Mouse (Mus musculus): ENCODE results near the gene Gm16253. TPM values are rescaled to one million over a fixed set of nuclear protein-coding genes. Genes with fewer than 3 reads are reported as not detected.
A peak's percentile ranks its signal among the peaks of the same experiment; 100 is the strongest.
"Not testable (repeated sequence)": the region's sequence is repeated elsewhere in the genome, so short reads cannot be mapped to it uniquely, and the experiment has no call there.

The Gm16253 gene
- polyA plus RNA-seq, 1 experiment from 2014 or later: 0.68 TPM

GRCm38 (mm10) chr3:96601251-96601787 is 24.5 kb downstream of the Gm16253 start:
- Histone ChIP-seq H3K36me3 (ENCODE audit: control insufficient read depth, insufficient read depth, low read length) (peaks cover 11% of the 10 kb centered on the region; the same call in 1 of the 2 replicates), H3K4me1 (ENCODE audit: control insufficient read depth in 2 of 2, insufficient read depth in 2 of 2, low read length in 2 of 2) (peaks cover 3 to 49% of the 10 kb centered on the region in 2 experiments), H3K4me2 (ENCODE audit: low read length) (peak overlapping the region; percentile 81), H3K4me3 (ENCODE audit: control insufficient read depth in 1 of 2, insufficient read depth in 1 of 2, low read depth in 1 of 2, low read length in 2 of 2) (peak overlapping the region; percentile 61 to 69), H3K27ac (replicated peaks in 1 of 2; ENCODE audit: control insufficient read depth in 1 of 2, insufficient read depth in 1 of 2, low read depth in 2 of 2, low read length in 2 of 2) (peak overlapping the region; percentile 89 to 93), H3K9me3 (ENCODE audit: control insufficient read depth, low read length) (no peaks in the 10 kb centered on the region), H3K9ac (ENCODE audit: low read length) (peak overlapping the region; percentile 82), H3K27me3 (ENCODE audit: control insufficient read depth, insufficient read depth, low read length) (no peaks in the 10 kb centered on the region)
- under 1% methylated on average over 24 of the region's 40 CpGs for WGBS
- peak; percentile 73 for ATAC-seq (ENCODE audit: insufficient number of reproducible peaks, insufficient read depth, low FRiP score, low read depth)

GRCm38 (mm10) chr3:96601941-96602703 is 25.3 kb downstream of the Gm16253 start:
- H3K4me3 ChIP-seq (ENCODE audit: control insufficient read depth in 1 of 2, insufficient read depth in 1 of 2, low read depth in 1 of 2, low read length in 2 of 2): peak overlapping the region; percentile 61 to 69
- peak overlapping the region; percentile 81 for H3K4me2 ChIP-seq (ENCODE audit: low read length)
- 25% methylated on average over 10 of the region's 10 CpGs for whole genome bisulfite sequencing
- no peaks in the 10 kb centered on the region for H3K27me3 ChIP-seq (ENCODE audit: control insufficient read depth, insufficient read depth, low read length)
- peaks cover 11% of the 10 kb centered on the region; the same call in 1 of the 2 replicates for H3K36me3 ChIP-seq (ENCODE audit: control insufficient read depth, insufficient read depth, low read length)
- ATAC-seq (ENCODE audit: insufficient number of reproducible peaks, insufficient read depth, low FRiP score, low read depth): no peak
- H3K4me1 ChIP-seq (ENCODE audit: control insufficient read depth in 2 of 2, insufficient read depth in 2 of 2, low read length in 2 of 2): peaks cover 3 to 42% of the 10 kb centered on the region in 2 experiments
- H3K27ac ChIP-seq (replicated peaks in 1 of 2; ENCODE audit: control insufficient read depth in 1 of 2, insufficient read depth in 1 of 2, low read depth in 2 of 2, low read length in 2 of 2): peak overlapping the region; percentile 89 to 93
- H3K9ac ChIP-seq (ENCODE audit: low read length): peak overlapping the region; percentile 82
- H3K9me3 ChIP-seq (ENCODE audit: control insufficient read depth, low read length): no peaks in the 10 kb centered on the region

- Histone ChIP-seq H3K9ac (ENCODE audit: low read length) (peak overlapping the region; percentile 82), H3K27ac (replicated peaks in 1 of 2; ENCODE audit: control insufficient read depth in 1 of 2, insufficient read depth in 1 of 2, low read depth in 2 of 2, low read length in 2 of 2) (peak overlapping the region; percentile 89 to 93), H3K4me3 (ENCODE audit: control insufficient read depth in 1 of 2, insufficient read depth in 1 of 2, low read depth in 1 of 2, low read length in 2 of 2) (peak overlapping the region; percentile 61 to 69), H3K4me1 (ENCODE audit: control insufficient read depth in 2 of 2, insufficient read depth in 2 of 2, low read length in 2 of 2) (peaks cover 3 to 42% of the 10 kb centered on the region in 2 experiments), H3K9me3 (ENCODE audit: control insufficient read depth, low read length) (no peaks in the 10 kb centered on the region), H3K27me3 (ENCODE audit: control insufficient read depth, insufficient read depth, low read length) (no peaks in the 10 kb centered on the region), H3K4me2 (ENCODE audit: low read length) (peak overlapping the region; percentile 81), H3K36me3 (ENCODE audit: control insufficient read depth, insufficient read depth, low read length) (peaks cover 11% of the 10 kb centered on the region; the same call in 1 of the 2 replicates)
- 53% methylated on average over 5 of the region's 5 CpGs for WGBS
- no peak for ATAC-seq (ENCODE audit: insufficient number of reproducible peaks, insufficient read depth, low FRiP score, low read depth)
Observed at GRCm38 (mm10) chr3:96602704-96603084, 25.9 kb downstream of the Gm16253 start.

GRCm38 (mm10) chr3:96603311-96603710 is 26.5 kb downstream of the Gm16253 start:
- Histone ChIP-seq H3K4me1 (ENCODE audit: control insufficient read depth in 2 of 2, insufficient read depth in 2 of 2, low read length in 2 of 2) (peaks cover 3 to 42% of the 10 kb centered on the region in 2 experiments), H3K27ac (replicated peaks in 1 of 2; ENCODE audit: control insufficient read depth in 1 of 2, insufficient read depth in 1 of 2, low read depth in 2 of 2, low read length in 2 of 2) (peak overlapping the region in 1 of 2 experiments; percentile 93; a peak in 2 of 4 replicates), H3K9ac (ENCODE audit: low read length) (peak overlapping the region; percentile 82), H3K27me3 (ENCODE audit: control insufficient read depth, insufficient read depth, low read length) (no peaks in the 10 kb centered on the region), H3K4me2 (ENCODE audit: low read length) (peak overlapping the region; percentile 81), H3K4me3 (ENCODE audit: control insufficient read depth in 1 of 2, insufficient read depth in 1 of 2, low read depth in 1 of 2, low read length in 2 of 2) (peak overlapping the region in 1 of 2 experiments; percentile 69; a peak in 1 of 4 replicates), H3K36me3 (ENCODE audit: control insufficient read depth, insufficient read depth, low read length) (peaks cover 11% of the 10 kb centered on the region; the same call in 1 of the 2 replicates), H3K9me3 (ENCODE audit: control insufficient read depth, low read length) (no peaks in the 10 kb centered on the region)
- ATAC-seq (ENCODE audit: insufficient number of reproducible peaks, insufficient read depth, low FRiP score, low read depth): no peak
- WGBS: 68% methylated on average over 5 of the region's 5 CpGs

- H3K9me3 ChIP-seq (ENCODE audit: control insufficient read depth, low read length); H3K27ac ChIP-seq (replicated peaks in 1 of 2; ENCODE audit: control insufficient read depth in 1 of 2, insufficient read depth in 1 of 2, low read depth in 2 of 2, low read length in 2 of 2); H3K27me3 ChIP-seq (ENCODE audit: control insufficient read depth, insufficient read depth, low read length); H3K9ac ChIP-seq (ENCODE audit: low read length); H3K4me2 ChIP-seq (ENCODE audit: low read length); H3K4me3 ChIP-seq (ENCODE audit: control insufficient read depth in 1 of 2, insufficient read depth in 1 of 2, low read depth in 1 of 2, low read length in 2 of 2); ATAC-seq (ENCODE audit: insufficient number of reproducible peaks, insufficient read depth, low FRiP score, low read depth): not testable (repeated sequence)
- WGBS: 93% methylated on average over 3 of the region's 4 CpGs
- H3K4me1 ChIP-seq (ENCODE audit: control insufficient read depth in 2 of 2, insufficient read depth in 2 of 2, low read length in 2 of 2): peaks cover 5 to 35% of the 10 kb centered on the region in 2 experiments
- peaks cover 19% of the 10 kb centered on the region for H3K36me3 ChIP-seq (ENCODE audit: control insufficient read depth, insufficient read depth, low read length)
Observed at GRCm38 (mm10) chr3:96606007-96606406, 29.2 kb downstream of the Gm16253 start.

DNA sequence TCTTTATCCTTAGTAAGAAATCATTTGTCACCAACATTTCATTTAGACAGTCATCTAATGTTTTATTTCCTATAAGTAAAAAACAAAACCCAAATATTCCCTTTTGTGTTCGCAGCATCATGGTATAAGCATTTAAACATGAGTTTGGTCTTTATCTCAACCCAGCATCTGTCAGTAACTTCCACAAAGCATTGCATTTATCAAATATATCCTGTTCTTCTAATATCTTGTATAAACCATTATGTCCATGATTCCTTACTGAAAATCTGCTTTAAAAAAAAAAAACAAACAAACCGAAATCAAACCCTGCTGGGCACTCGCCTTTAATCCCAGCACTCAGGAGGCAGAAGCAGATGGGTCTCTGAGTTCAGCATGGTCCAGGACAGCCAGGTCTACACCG is 29.8 kb downstream of the Gm16253 start:
- H3K4me1 ChIP-seq (ENCODE audit: control insufficient read depth in 2 of 2, insufficient read depth in 2 of 2, low read length in 2 of 2): peaks cover 5 to 35% of the 10 kb centered on the region in 2 experiments
- no peak overlapping the region for H3K27ac ChIP-seq (replicated peaks in 1 of 2; ENCODE audit: control insufficient read depth in 1 of 2, insufficient read depth in 1 of 2, low read depth in 2 of 2, low read length in 2 of 2)
- H3K4me2 ChIP-seq (ENCODE audit: low read length): no peak overlapping the region
- H3K36me3 ChIP-seq (ENCODE audit: control insufficient read depth, insufficient read depth, low read length): peaks cover 25% of the 10 kb centered on the region
- no peak overlapping the region for H3K9ac ChIP-seq (ENCODE audit: low read length)
- no peaks in the 10 kb centered on the region for H3K9me3 ChIP-seq (ENCODE audit: control insufficient read depth, low read length)
- 91% methylated on average over 4 of the region's 4 CpGs for WGBS
- no peak for ATAC-seq (ENCODE audit: insufficient number of reproducible peaks, insufficient read depth, low FRiP score, low read depth)
- no peak overlapping the region for H3K4me3 ChIP-seq (ENCODE audit: control insufficient read depth in 1 of 2, insufficient read depth in 1 of 2, low read depth in 1 of 2, low read length in 2 of 2)
- H3K27me3 ChIP-seq (ENCODE audit: control insufficient read depth, insufficient read depth, low read length): no peaks in the 10 kb centered on the region

GRCm38 (mm10) chr3:96617941-96618340 is 41.2 kb downstream of the Gm16253 start:
- peaks cover 80% of the 10 kb centered on the region for H3K36me3 ChIP-seq (ENCODE audit: control insufficient read depth, insufficient read depth, low read length)
- no peak for ATAC-seq (ENCODE audit: insufficient number of reproducible peaks, insufficient read depth, low FRiP score, low read depth)

More at GRCm38 (mm10) chr3:96617941-96618340, 41.2 kb downstream of the Gm16253 start:
- Histone ChIP-seq H3K9me3 (ENCODE audit: control insufficient read depth, low read length) (no peaks in the 10 kb centered on the region), H3K9ac (ENCODE audit: low read length) (no peak overlapping the region), H3K4me2 (ENCODE audit: low read length) (no peak overlapping the region), H3K27me3 (ENCODE audit: control insufficient read depth, insufficient read depth, low read length) (no peaks in the 10 kb centered on the region), H3K4me3 (ENCODE audit: control insufficient read depth in 1 of 2, insufficient read depth in 1 of 2, low read depth in 1 of 2, low read length in 2 of 2) (no peak overlapping the region), H3K27ac (replicated peaks in 1 of 2; ENCODE audit: control insufficient read depth in 1 of 2, insufficient read depth in 1 of 2, low read depth in 2 of 2, low read length in 2 of 2) (no peak overlapping the region), H3K4me1 (ENCODE audit: control insufficient read depth in 2 of 2, insufficient read depth in 2 of 2, low read length in 2 of 2) (no peaks in the 10 kb centered on the region)
- WGBS: 90% methylated on average over 3 of the region's 3 CpGs
